Mouse (Mus musculus): Measurements from ENCODE around the gene Olfr550. TPM values are rescaled to one million over a fixed set of nuclear protein-coding genes. Genes with fewer than 3 reads are reported as not detected.
"Not testable (repeated sequence)": the region's sequence is repeated elsewhere in the genome, so short reads cannot be mapped to it uniquely, and the experiment has no call there.

Gene Olfr550
- polyA plus RNA-seq, 1 experiment from 2014 or later, result not detected

- H3K4me1 ChIP-seq (ENCODE audit: control insufficient read depth, insufficient read depth, low read length), result peaks cover 5% of the 10 kb centered on the region; the same call in 1 of the 2 replicates
- no peak overlapping the region for H3K4me3 ChIP-seq (ENCODE audit: low read depth, low read length)
- ATAC-seq (ENCODE audit: low FRiP score) (peak; percentile 89), DNase-seq (ENCODE audit: low spot score, missing footprints) (peak; percentile 91)
- H3K4me2 ChIP-seq, result no peak overlapping the region
- H3K9ac ChIP-seq (ENCODE audit: low read length), result no peak overlapping the region
- H3K27me3 ChIP-seq (ENCODE audit: control insufficient read depth, insufficient read depth, low read length), result no peaks in the 10 kb centered on the region
- H3K27ac ChIP-seq (ENCODE audit: low read depth, low read length), result peak overlapping the region; percentile 57; the same call in 1 of the 2 replicates
- H3K36me3 ChIP-seq (ENCODE audit: control insufficient read depth, insufficient read depth, low read length), result no peaks in the 10 kb centered on the region
- WGBS, result 27% methylated on average over 3 of the region's 3 CpGs
- no peaks in the 10 kb centered on the region for H3K9me3 ChIP-seq (ENCODE audit: control insufficient read depth, low read length)
Measured at GRCm38 (mm10) chr7:102573174-102573830, 2.1 kb downstream of the Olfr550 start.

- no peak for ATAC-seq (ENCODE audit: low FRiP score)
- no peak overlapping the region for H3K4me2 ChIP-seq
- no peaks in the 10 kb centered on the region for H3K27me3 ChIP-seq (ENCODE audit: control insufficient read depth, insufficient read depth, low read length)
- no peak overlapping the region for H3K4me3 ChIP-seq (ENCODE audit: low read depth, low read length)
- no peaks in the 10 kb centered on the region for H3K36me3 ChIP-seq (ENCODE audit: control insufficient read depth, insufficient read depth, low read length)
- H3K4me1 ChIP-seq (ENCODE audit: control insufficient read depth, insufficient read depth, low read length), result peaks cover 5% of the 10 kb centered on the region; the same call in 1 of the 2 replicates
- no peak overlapping the region for H3K27ac ChIP-seq (ENCODE audit: low read depth, low read length)
- no peak for DNase-seq (ENCODE audit: low spot score, missing footprints)
- H3K9ac ChIP-seq (ENCODE audit: low read length), result no peak overlapping the region
- no peaks in the 10 kb centered on the region for H3K9me3 ChIP-seq (ENCODE audit: control insufficient read depth, low read length)
- 55% methylated on average over 6 of the region's 6 CpGs for WGBS
Measured at GRCm38 (mm10) chr7:102575998-102576397, 4.8 kb downstream of the Olfr550 start.

- Histone ChIP-seq H3K36me3 (ENCODE audit: control insufficient read depth, insufficient read depth, low read length) (no peaks in the 10 kb centered on the region), H3K4me2 (no peak within 1 kb of the TSS), H3K4me3 (ENCODE audit: low read depth, low read length) (no peak within 1 kb of the TSS), H3K27me3 (ENCODE audit: control insufficient read depth, insufficient read depth, low read length) (no peaks in the 10 kb centered on the region), H3K9me3 (ENCODE audit: control insufficient read depth, low read length) (no peaks in the 10 kb centered on the region), H3K27ac (ENCODE audit: low read depth, low read length) (no peak within 1 kb of the TSS), H3K9ac (ENCODE audit: low read length) (no peak within 1 kb of the TSS), H3K4me1 (ENCODE audit: control insufficient read depth, insufficient read depth, low read length) (no peaks in the 10 kb centered on the region)
- DNase-seq (ENCODE audit: low spot score, missing footprints) (no peak), ATAC-seq (ENCODE audit: low FRiP score) (no peak)
- 89% methylated on average over 3 of the region's 3 CpGs for whole genome bisulfite sequencing
Measured at GRCm38 (mm10) chr7:102591786-102592185, 20.5 kb downstream of the Olfr550 start, which contains the start of gene Olfr551. Olfr551 (minus strand) TSS chr7:102591886.

- DNase-seq (ENCODE audit: low spot score, missing footprints) (no peak), ATAC-seq (ENCODE audit: low FRiP score) (no peak)
- H3K4me1 ChIP-seq (ENCODE audit: control insufficient read depth, insufficient read depth, low read length), result no peaks in the 10 kb centered on the region
- H3K27ac ChIP-seq (ENCODE audit: low read depth, low read length), result no peak within 1 kb of the TSS
- H3K9me3 ChIP-seq (ENCODE audit: control insufficient read depth, low read length), result no peaks in the 10 kb centered on the region
- no peaks in the 10 kb centered on the region for H3K36me3 ChIP-seq (ENCODE audit: control insufficient read depth, insufficient read depth, low read length)
- no peak within 1 kb of the TSS for H3K4me2 ChIP-seq
- 76% methylated on average over 1 of the region's 1 CpGs for WGBS
- no peak within 1 kb of the TSS for H3K4me3 ChIP-seq (ENCODE audit: low read depth, low read length)
- no peaks in the 10 kb centered on the region for H3K27me3 ChIP-seq (ENCODE audit: control insufficient read depth, insufficient read depth, low read length)
- H3K9ac ChIP-seq (ENCODE audit: low read length), result no peak within 1 kb of the TSS
Measured at GRCm38 (mm10) chr7:102597378-102598031, 26.3 kb downstream of the Olfr550 start, which contains the start of gene Olfr552. Olfr552 (plus strand) TSS chr7:102597770.

- H3K36me3 ChIP-seq (ENCODE audit: control insufficient read depth, insufficient read depth, low read length), result no peaks in the 10 kb centered on the region
- DNase-seq (ENCODE audit: low spot score, missing footprints) (no peak), ATAC-seq (ENCODE audit: low FRiP score) (no peak)
- no peaks in the 10 kb centered on the region for H3K27me3 ChIP-seq (ENCODE audit: control insufficient read depth, insufficient read depth, low read length)
- no peak within 1 kb of the TSS for H3K4me2 ChIP-seq
- no peaks in the 10 kb centered on the region for H3K9me3 ChIP-seq (ENCODE audit: control insufficient read depth, low read length)
- no peak within 1 kb of the TSS for H3K9ac ChIP-seq (ENCODE audit: low read length)
- no peak within 1 kb of the TSS for H3K27ac ChIP-seq (ENCODE audit: low read depth, low read length)
- H3K4me1 ChIP-seq (ENCODE audit: control insufficient read depth, insufficient read depth, low read length), result no peaks in the 10 kb centered on the region
- no peak within 1 kb of the TSS for H3K4me3 ChIP-seq (ENCODE audit: low read depth, low read length)
Measured at GRCm38 (mm10) chr7:102618118-102618517, 46.9 kb downstream of the Olfr550 start, which contains the start of gene Olfr553. Olfr553 (minus strand) TSS chr7:102618218.

- Histone ChIP-seq H3K27ac (ENCODE audit: low read depth, low read length) (no peak overlapping the region), H3K27me3 (ENCODE audit: control insufficient read depth, insufficient read depth, low read length) (no peaks in the 10 kb centered on the region), H3K36me3 (ENCODE audit: control insufficient read depth, insufficient read depth, low read length) (no peaks in the 10 kb centered on the region), H3K4me3 (ENCODE audit: low read depth, low read length) (no peak overlapping the region), H3K4me1 (ENCODE audit: control insufficient read depth, insufficient read depth, low read length) (no peaks in the 10 kb centered on the region), H3K4me2 (no peak overlapping the region), H3K9me3 (ENCODE audit: control insufficient read depth, low read length) (no peaks in the 10 kb centered on the region), H3K9ac (ENCODE audit: low read length) (no peak overlapping the region)
- 82% methylated on average over 5 of the region's 5 CpGs for WGBS
- ATAC-seq (ENCODE audit: low FRiP score) (no peak), DNase-seq (ENCODE audit: low spot score, missing footprints) (no peak)
Measured at GRCm38 (mm10) chr7:102619608-102620007, 48.4 kb downstream of the Olfr550 start.

GRCm38 (mm10) chr7:102620368-102620767, 49.1 kb downstream of the Olfr550 start:
- 86% methylated on average over 17 of the region's 19 CpGs for WGBS

More at GRCm38 (mm10) chr7:102620368-102620767, 49.1 kb downstream of the Olfr550 start:
- DNase-seq (ENCODE audit: low spot score, missing footprints); H3K27me3 ChIP-seq (ENCODE audit: control insufficient read depth, insufficient read depth, low read length); H3K4me2 ChIP-seq; H3K36me3 ChIP-seq (ENCODE audit: control insufficient read depth, insufficient read depth, low read length); H3K4me1 ChIP-seq (ENCODE audit: control insufficient read depth, insufficient read depth, low read length); H3K9ac ChIP-seq (ENCODE audit: low read length); H3K9me3 ChIP-seq (ENCODE audit: control insufficient read depth, low read length); ATAC-seq (ENCODE audit: low FRiP score); H3K27ac ChIP-seq (ENCODE audit: low read depth, low read length); H3K4me3 ChIP-seq (ENCODE audit: low read depth, low read length): not testable (repeated sequence)

Other genes with a start within 250 kb of the Olfr550 start
- gene Rrm1, start 129.7 kb upstream of the Olfr550 start, polyA plus RNA-seq (2014; fragmentation: Nextera tagmentation; extraction: Ambion mirVana), result 234 and 249 TPM in 2 replicates
- 0.25 and 0.33 TPM in 2 replicates for gene Olfr543, start 89.8 kb upstream of the Olfr550 start, polyA plus RNA-seq (2014; fragmentation: Nextera tagmentation; extraction: Ambion mirVana)
- 0.04 and 0.10 TPM in 2 replicates for gene Olfr544, start 83.1 kb upstream of the Olfr550 start, polyA plus RNA-seq (2014; fragmentation: Nextera tagmentation; extraction: Ambion mirVana)
- gene Olfr545, start 71.9 kb upstream of the Olfr550 start, polyA plus RNA-seq (2014; fragmentation: Nextera tagmentation; extraction: Ambion mirVana), result 0.16 TPM in 1 of 2 replicates, not detected in the other
- not detected in 2 replicates for gene Olfr547, start 36.7 kb upstream of the Olfr550 start, polyA plus RNA-seq (2014; fragmentation: Nextera tagmentation; extraction: Ambion mirVana)
- gene Olfr548-ps1, start 30.5 kb upstream of the Olfr550 start, polyA plus RNA-seq (2014; fragmentation: Nextera tagmentation; extraction: Ambion mirVana), result not detected in 2 replicates
- not detected in 2 replicates for gene Olfr549, start 21.6 kb upstream of the Olfr550 start, polyA plus RNA-seq (2014; fragmentation: Nextera tagmentation; extraction: Ambion mirVana)
- gene Trim21, start 6.0 kb upstream of the Olfr550 start, polyA plus RNA-seq (2014; fragmentation: Nextera tagmentation; extraction: Ambion mirVana), result 0.42 and 0.44 TPM in 2 replicates
- not detected in 2 replicates for gene Olfr551, start 20.4 kb downstream of the Olfr550 start, polyA plus RNA-seq (2014; fragmentation: Nextera tagmentation; extraction: Ambion mirVana)
- not detected in 2 replicates for gene Olfr552, start 26.3 kb downstream of the Olfr550 start, polyA plus RNA-seq (2014; fragmentation: Nextera tagmentation; extraction: Ambion mirVana)
- gene Olfr553, start 46.8 kb downstream of the Olfr550 start, polyA plus RNA-seq (2014; fragmentation: Nextera tagmentation; extraction: Ambion mirVana), result not detected in 2 replicates
- not detected in 2 replicates for gene Olfr554, start 67.0 kb downstream of the Olfr550 start, polyA plus RNA-seq (2014; fragmentation: Nextera tagmentation; extraction: Ambion mirVana)
- not detected in 2 replicates for gene Olfr555, start 87.4 kb downstream of the Olfr550 start, polyA plus RNA-seq (2014; fragmentation: Nextera tagmentation; extraction: Ambion mirVana)
- gene Olfr556, start 93.5 kb downstream of the Olfr550 start, polyA plus RNA-seq (2014; fragmentation: Nextera tagmentation; extraction: Ambion mirVana), result not detected in 2 replicates
- gene Trim68, start 115.9 kb downstream of the Olfr550 start, polyA plus RNA-seq (2014; fragmentation: Nextera tagmentation; extraction: Ambion mirVana), result 9.5 and 10.8 TPM in 2 replicates
- not detected in 2 replicates for gene Olfr557, start 124.5 kb downstream of the Olfr550 start, polyA plus RNA-seq (2014; fragmentation: Nextera tagmentation; extraction: Ambion mirVana)
- not detected in 2 replicates for gene Olfr558, start 130.8 kb downstream of the Olfr550 start, polyA plus RNA-seq (2014; fragmentation: Nextera tagmentation; extraction: Ambion mirVana)
- gene Olfr33, start 147.6 kb downstream of the Olfr550 start, polyA plus RNA-seq (2014; fragmentation: Nextera tagmentation; extraction: Ambion mirVana), result not detected in 2 replicates
- gene Olfr559, start 156.0 kb downstream of the Olfr550 start, polyA plus RNA-seq (2014; fragmentation: Nextera tagmentation; extraction: Ambion mirVana), result not detected in 2 replicates
- gene Olfr560, start 187.9 kb downstream of the Olfr550 start, polyA plus RNA-seq (2014; fragmentation: Nextera tagmentation; extraction: Ambion mirVana), result not detected in 2 replicates
- not detected in 2 replicates for gene Olfr78, start 188.0 kb downstream of the Olfr550 start, polyA plus RNA-seq (2014; fragmentation: Nextera tagmentation; extraction: Ambion mirVana)
- gene Olfr561, start 199.8 kb downstream of the Olfr550 start, polyA plus RNA-seq (2014; fragmentation: Nextera tagmentation; extraction: Ambion mirVana), result not detected in 2 replicates
- not detected in 2 replicates for gene Olfr564, start 232.0 kb downstream of the Olfr550 start, polyA plus RNA-seq (2014; fragmentation: Nextera tagmentation; extraction: Ambion mirVana)

All from midbrain, embryonic 11.5 days (tissue).